Mouse (Mus musculus) ES-E14 (cell line): ENCODE measurements around the gene Notch1.

Experiments used
- CHD2 ChIP-seq: IDR thresholded peaks from 2 replicates; pipeline ENCODE4 v1.6.1; 2014; ENCODE audit warnings: mild to moderate bottlenecking, low read depth, low read length, inconsistent platforms
- MAFK ChIP-seq: IDR thresholded peaks from 2 replicates; pipeline ENCODE4 v1.6.1; 2014; ENCODE audit warnings: mild to moderate bottlenecking, low read depth, low read length, inconsistent platforms; ENCODE audit not compliant: insufficient read depth

- TF ChIP-seq MAFK (no peak), CHD2 (no peak)
Measured at GRCm38 (mm10) chr2:26551446-26551845, 35.0 kb upstream of the Notch1 start.
